Mouse (Mus musculus) kidney, adult 2 months (tissue): ENCODE data around the gene Marveld3.

Source experiments
- CTCF ChIP-seq: fragments of 200-500 bp; conservative IDR thresholded peaks from 2 replicates; pipeline ENCODE4 v1.5.1; 2011; ENCODE audit warnings: low read depth, mild to moderate bottlenecking, control low read depth, low read length, moderate library complexity, mixed read lengths; ENCODE audit not compliant: insufficient read depth, insufficient read length
- POLR2A ChIP-seq: fragments of 200-500 bp; IDR thresholded peaks from one replicate; pipeline ENCODE4 v1.6.1; 2011; ENCODE audit warnings: low read depth, low read length, control low read depth

- TF ChIP-seq POLR2A, result no peak
- TF ChIP-seq CTCF, result no peak; the same call in 1 of the 2 replicates
These were observed 27.1 kb upstream of the Marveld3 start for GRCm38 (mm10) chr8:109989151-109989550.
